Mouse (Mus musculus) kidney, adult 2 months (tissue): ENCODE measurements around the gene Eepd1.

ENCODE experiments used
- CTCF ChIP-seq: fragments of 200-500 bp; conservative IDR thresholded peaks from 2 replicates; pipeline ENCODE4 v1.5.1; 2011; ENCODE audit warnings: low read depth, mild to moderate bottlenecking, control low read depth, low read length, moderate library complexity, mixed read lengths; ENCODE audit not compliant: insufficient read depth, insufficient read length
- POLR2A ChIP-seq: fragments of 200-500 bp; IDR thresholded peaks from one replicate; pipeline ENCODE4 v1.6.1; 2011; ENCODE audit warnings: low read depth, low read length, control low read depth

DNA sequence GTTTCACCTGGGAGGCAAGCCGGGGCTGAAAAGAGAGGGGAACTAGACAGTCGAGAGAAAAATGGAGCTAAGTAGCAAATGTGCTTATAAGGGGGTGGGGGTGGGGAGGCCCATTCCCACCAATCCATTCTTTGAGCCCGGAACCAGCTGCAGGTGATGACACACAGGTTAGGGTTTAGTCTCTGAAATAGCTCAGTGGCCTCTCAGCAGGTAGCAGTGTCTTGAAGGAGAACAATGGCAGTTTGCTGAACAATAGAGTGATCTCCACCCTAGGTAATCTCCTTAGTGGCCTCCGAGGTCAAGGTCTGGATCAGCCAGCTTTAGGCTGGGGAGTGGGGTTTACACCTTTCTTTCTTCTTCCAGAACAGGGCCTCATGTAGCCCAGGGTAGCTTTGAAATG lies 82.5 kb downstream of the Eepd1 start:
- TF ChIP-seq CTCF (no peak), POLR2A (no peak)
